Mouse (Mus musculus): ENCODE measurements at regions not wholly inside any gene's neighbourhood (a gene's known extent, or its start where the extent isn't known, plus 50 kb on each side); places are given as distances from the start of the nearest gene placed in this dataset.
"Not testable (repeated sequence)": the region's sequence is repeated elsewhere in the genome, so short reads cannot be mapped to it uniquely, and the experiment has no call there.

DNA sequence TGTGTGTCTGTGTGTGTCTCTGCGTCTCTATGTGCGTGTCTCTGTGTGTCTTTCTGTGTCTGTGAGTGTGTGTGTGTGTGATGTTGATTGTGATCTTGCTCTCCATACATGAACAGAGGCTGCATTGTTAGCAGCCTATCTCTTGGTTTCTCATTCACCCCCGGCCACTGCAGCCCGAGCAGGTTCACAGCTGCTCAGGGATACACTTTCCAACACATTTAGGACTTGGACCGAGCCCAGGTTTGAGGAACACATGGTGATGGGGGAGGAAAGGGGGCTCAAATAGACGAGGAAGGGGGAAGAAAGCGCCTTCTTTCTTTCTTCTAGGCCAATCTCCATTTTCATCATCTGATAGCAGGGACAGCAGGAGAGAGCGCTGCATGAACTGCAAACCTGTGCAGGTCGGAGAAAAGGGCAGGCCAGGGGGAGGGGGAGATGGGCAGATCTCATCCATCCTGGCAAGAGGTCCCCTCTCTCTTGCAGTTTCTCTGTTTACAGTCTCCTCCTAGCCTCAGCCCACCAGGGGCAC is 123.2 kb downstream of the Zfp36l1 start:
- no peak for DNase-seq (ENCODE audit: low spot score)

DNA sequence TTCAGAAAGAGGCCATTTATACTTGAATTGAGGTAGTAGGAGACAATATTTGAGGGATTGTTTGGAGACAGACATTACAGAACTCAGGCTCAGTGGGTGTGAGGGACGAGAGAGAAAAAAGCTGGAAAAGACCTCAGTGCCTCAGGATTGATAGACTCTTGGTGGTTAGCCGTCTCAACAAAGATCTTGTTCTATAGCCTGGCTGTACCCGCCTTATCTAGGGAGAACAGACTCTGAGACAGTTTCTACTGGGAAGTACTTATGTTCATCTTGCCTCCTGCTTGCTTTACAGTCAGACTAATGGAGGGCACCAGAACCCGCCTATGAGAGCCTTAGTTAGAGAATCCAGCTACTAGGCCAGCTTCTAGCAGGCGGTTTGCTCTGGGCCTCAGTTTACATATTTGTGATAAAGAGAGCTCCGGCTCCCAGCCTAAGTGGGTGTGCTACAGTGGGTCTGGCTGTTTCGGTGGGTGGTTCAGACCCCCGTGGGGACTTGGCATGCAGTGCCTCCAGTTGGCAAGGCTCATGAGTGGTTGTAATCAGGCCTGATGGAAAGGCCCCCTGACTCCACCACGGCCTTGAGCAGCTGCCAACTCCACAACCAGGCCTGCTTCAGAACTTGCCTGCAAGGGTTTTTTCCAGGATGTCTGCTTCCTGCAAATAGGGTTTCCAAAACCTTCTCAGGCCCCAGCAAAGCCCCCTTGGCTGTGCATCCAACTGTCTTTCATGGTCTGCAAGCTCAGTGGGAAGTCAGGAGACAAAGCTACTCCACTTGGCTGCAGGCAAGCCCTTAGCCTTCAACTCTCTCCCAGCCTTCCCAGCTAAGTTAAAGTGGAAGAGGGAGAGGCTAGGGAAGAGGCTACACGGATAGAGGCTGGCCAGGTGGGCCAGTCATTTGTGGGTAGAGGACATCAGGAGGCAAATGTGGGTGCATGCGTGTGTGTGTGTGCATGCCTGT is 124.1 kb downstream of the Zfp36l1 start:
- DNase-seq (ENCODE audit: low spot score), result no peak

GRCm38 (mm10) chr12:79986241-79986976 is 126.4 kb downstream of the Zfp36l1 start:
- no peak for DNase-seq (ENCODE audit: low spot score)

DNA sequence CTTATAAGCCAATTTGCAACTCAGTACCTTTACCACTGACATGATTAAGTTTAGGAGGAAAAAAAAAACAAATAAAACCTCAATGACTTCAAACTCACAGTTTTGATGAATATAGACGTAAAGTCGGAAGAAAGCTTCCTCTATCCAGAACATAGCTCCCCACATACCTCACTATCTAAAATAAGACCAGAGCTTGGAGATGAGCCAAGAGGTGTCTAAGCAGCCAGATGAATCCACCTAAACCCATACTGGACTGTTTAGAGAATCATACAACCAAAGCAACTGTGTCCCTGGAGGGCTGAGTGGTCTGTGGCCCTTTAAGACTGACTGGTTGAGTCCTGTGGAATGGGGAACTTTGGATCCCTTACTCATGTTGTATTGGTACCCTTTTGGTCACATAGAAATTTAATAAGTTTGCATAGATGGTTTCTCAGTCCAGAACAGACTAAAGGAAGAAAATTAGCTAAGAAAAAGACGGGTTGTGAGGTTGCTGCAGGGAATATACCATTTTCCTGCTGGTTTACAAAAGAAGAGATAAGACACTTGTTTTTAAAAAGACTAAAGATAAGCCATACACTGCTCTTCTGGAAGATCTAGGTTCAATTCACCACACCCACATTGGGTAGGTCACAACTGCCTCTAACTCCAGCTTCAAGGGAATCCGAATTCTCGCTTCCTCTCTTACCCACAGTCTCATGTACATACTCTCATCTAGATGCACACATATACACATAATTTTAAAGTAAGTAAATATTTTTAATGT is 127.6 kb downstream of the Zfp36l1 start:
- no peak for DNase-seq (ENCODE audit: low spot score)

DNA sequence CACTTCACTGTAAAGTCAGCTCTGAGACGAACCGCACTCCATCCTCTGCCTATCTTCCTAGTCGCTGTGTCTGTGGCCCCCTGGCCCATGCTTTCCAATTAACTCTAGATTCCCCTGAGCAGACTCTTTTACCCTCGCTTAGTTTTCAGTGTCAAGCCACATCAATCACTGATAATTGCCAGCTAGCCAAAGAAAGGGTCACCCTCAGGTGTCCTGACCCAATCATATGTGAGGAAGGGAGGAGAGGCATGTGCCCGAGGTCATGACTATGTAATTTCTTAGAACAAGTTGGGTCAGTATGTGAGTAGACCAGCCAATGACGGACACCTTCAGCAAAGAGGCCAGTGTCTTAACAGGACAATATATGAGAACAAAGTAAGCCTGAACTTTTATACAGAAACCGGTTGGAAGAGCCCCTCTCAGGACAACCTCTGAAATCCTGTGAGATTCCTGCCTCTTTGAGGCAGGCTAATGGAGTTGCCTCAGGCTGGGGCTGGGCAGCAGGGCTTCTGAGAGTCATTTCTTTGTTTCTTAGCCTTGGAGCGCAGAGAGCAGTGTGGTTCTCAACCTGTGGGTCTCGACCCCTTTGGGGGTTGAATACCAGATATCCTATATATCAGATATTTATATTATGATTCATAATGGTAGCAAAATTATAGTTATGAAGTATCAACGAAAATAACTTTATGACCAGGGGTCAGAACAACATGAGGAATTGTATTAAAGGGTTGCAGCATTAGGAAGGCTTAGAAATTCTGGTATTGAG is 128.6 kb downstream of the Zfp36l1 start:
- DNase-seq (ENCODE audit: low spot score), result no peak

DNA sequence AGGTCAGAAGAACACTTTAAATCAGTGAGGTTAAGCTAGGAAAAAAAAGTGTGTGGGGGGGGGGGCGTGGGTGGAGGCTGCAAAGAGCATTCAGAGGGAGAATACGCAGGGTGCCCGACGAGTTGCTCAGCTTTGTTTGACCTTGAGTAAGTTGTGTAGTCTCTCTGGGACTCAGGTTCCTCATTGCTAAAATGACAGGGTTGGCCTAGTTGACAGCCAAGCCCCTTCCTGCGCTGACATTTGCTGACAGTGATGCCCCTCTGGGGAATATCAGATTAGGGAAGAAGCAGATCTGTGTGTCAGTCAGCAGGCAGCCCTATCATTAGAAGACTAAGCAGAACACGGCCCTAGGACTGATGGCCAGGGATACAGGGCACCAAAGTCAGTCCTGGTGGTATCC is 129.6 kb downstream of the Zfp36l1 start:
- no peak for DNase-seq (ENCODE audit: low spot score)

GRCm38 (mm10) chr12:79982497-79982896 is 130.3 kb downstream of the Zfp36l1 start:
- DNase-seq (ENCODE audit: low spot score), result not testable (repeated sequence)

- no peak for DNase-seq (ENCODE audit: low spot score)
Measured at GRCm38 (mm10) chr12:79980711-79981110, 132.1 kb downstream of the Zfp36l1 start.

DNA sequence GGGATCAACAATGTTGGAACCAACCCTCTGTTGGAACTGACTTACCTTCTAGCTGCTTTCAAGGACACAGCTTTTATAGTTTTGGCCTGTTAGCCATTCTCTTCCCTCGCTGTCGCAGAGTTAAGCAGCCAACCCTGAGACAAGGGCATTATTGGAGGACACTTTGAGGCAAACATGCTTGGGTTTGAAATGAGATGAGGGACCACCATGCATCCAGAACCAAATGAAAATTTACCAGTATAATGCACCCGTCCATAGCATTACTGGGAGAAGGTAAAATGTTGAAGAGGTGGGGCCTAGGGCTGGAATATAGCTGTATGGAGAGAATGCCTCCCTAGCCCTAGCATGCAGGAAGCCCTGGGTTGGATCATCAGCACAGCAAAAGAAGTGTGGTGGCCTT is 135.7 kb downstream of the Zfp36l1 start:
- DNase-seq (ENCODE audit: low spot score), result no peak

DNA sequence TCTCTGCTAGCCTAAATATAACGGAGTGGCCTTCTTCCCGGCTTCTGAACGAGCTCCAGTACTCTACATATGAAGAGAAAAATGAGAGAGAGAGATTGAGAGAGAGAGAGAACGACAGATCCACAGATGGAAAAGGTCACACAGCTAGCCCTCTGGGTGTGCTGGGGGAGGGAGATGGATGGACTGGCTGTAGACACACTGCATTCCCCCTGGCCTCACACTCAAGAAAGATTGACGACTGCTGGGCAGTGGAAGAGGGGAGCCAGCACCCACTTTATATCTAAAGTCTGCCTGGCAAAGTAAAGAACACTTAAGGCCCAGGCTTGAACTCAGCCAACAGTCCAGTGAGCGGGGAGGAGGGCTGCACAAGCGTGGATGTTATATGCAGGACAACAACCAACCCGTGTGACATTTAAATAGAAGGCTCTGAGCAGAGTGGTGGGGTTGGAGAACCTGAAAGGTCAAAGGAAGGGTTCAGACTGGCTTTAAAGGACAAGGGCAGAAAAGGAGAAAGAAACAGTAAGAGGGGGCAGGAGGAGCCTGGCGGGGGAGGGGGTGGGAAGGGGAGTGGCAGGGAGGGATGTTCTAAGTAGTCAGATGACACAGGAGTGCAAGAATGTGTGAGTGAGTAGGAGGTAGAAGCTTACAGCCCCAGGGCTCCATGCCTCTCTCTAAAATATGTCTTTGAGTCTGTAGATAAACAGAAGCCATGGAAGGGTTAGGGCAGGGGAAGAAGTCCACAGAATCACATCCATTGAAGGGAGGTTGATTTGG is 137.2 kb downstream of the Zfp36l1 start:
- DNase-seq (ENCODE audit: low spot score), result no peak

GRCm38 (mm10) chr12:79975050-79975449 is 137.8 kb downstream of the Zfp36l1 start:
- no peak for DNase-seq (ENCODE audit: low spot score)

GRCm38 (mm10) chr12:79974530-79974929 is 138.3 kb downstream of the Zfp36l1 start:
- DNase-seq (ENCODE audit: low spot score), result no peak

DNA sequence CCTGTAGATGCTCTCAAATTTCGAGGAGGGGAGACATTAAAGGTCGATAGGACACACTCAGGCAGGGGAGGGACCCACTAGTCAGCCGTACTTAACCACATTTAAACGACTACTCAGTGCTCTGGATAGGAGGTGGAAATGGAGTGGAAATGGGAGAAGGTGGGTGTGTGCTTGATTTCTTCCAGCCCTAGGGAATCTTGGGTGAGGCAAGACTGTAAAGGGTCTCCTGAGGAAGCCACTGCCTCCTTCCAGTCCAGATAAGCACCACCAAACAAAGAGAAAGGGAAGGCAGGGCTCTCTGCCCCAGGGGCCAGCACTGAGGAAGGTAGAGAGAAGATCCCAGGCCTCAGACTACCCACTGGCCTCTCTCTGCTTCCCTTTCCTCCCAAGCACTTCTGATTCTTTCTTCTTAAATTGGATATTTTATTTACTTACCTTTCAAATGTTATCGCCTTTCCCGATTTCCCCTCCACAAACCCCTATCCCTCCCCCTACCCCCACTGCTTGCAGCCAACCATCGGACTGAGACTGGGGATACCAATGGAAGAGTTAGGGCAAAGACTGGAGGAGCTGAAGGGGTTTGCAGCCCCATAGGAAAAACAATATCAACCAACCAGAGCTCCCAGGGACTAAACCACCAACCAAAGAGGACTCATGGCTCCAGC is 139.1 kb downstream of the Zfp36l1 start:
- no peak for DNase-seq (ENCODE audit: low spot score)

- no peak for DNase-seq (ENCODE audit: low spot score)
Measured at GRCm38 (mm10) chr12:79970981-79971390, 141.8 kb downstream of the Zfp36l1 start.

DNA sequence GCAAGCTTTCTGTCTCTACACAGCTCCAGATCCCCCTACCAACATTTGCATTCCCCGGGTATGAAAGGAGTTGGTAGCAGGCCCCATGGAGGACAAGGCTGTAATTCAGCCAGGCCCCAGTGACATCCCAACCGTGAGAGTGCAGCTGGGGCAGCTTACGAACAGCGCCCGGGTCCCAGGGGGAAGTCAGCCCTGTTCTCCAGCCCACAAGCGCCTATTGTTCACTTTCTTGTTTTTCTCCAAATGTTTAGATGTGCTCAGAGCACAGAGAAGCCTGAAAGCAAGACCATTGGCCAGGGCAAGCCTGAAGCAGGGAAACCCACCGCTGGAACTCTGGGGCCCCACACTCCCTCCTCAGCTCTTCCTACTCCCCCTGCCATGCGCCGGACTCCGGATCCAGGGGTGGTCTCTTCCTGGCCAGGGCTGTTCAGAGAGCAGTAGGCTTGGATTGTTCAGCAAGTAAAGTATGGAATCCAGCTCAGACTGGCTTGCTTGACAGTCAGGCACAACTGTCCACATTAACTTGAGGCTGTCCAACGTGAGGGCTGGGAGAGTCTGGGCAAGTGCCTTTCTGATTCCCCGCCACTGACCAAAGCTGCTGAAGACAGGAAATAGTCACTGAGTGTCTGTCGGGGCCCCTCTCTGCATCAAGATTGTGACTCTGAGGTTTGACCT is 142.4 kb downstream of the Zfp36l1 start:
- no peak for DNase-seq (ENCODE audit: low spot score)

- no peak for DNase-seq (ENCODE audit: low spot score)
Measured at GRCm38 (mm10) chr12:79969346-79970226, 143.2 kb downstream of the Zfp36l1 start.

- no peak for DNase-seq (ENCODE audit: low spot score)
Measured at GRCm38 (mm10) chr12:79968676-79969075, 144.1 kb downstream of the Zfp36l1 start.

DNA sequence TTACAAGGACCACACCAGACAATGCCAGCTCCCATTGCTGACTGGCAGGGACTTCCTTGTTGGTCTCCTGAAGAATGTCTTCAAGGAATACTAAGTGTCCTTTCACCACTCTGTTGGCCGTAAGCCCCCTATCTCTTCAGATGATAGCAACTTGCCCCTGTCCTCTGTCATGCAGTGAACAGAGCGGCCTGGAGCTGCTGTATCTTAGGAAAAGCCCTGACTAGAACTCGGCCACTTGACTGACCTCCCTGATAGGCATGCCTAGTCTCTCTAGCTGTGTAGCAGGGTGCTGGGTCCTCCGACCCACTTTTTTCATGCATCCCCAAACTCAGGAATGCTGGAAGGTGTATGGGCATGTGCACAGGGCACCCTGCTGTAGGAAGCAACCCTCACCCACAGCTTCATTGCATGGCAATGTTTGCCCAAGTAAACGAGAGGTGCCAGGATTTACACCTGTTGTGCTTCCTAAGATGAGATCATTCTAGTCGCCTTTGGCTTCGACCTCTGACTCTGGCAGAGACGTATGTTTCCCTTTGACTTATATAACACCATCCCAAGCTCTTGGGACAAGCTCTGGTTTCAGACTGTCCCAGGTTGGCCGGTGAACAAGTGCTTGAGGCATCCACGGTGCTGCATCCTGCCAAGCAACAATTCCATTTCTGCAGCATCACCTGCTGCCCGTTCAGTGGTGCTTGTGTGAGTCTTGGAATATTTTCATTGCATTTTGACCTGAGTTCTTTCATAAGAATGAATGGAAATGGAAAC is 145.1 kb downstream of the Zfp36l1 start:
- no peak for DNase-seq (ENCODE audit: low spot score)

All from layer of hippocampus, adult 9-10 months (tissue).